Mouse (Mus musculus): Measurements from ENCODE around the gene Ankrd66.

Ankrd66 gene

DNA sequence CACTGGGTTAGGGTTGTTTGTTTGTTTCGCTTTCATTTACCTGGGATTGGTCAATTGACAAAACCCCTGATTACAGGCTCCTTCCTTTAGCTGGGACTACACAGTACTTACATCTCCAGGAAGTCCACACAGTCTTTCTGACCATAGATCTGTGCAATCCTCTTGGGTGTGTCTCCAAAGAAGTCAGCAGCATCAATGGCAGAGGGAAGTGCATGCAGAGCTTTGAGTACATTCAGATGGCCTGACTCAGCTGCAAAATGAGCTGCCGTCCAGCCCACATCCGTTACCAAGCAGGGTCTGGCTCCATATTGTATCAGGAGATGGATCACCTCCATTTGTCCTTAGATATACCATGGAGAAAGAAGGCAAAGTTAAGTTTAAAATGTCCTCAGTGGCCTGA lies 4.7 kb downstream of the Ankrd66 start:
- 86% methylated on average over 3 of the region's 3 CpGs for WGBS

DNA sequence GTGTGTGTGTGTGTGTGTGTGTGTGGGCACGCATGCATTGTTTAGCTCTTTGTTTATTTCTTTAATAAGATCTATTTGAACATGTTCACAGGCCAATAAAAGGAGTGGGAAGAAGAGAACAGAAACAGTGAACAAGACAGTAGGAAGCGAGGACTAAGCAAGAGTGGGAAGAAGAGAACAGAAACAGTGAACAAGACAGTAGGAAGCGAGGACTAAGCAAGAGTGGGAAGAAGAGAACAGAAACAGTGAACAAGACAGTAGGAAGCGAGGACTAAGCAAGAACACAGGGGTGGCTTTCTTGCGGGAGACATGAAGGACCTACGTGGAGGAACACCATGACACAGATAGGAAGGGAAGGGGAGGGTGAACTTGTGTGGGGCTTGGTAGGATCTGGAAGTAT lies 6.6 kb downstream of the Ankrd66 start:
- WGBS: 61% methylated on average over 6 of the region's 6 CpGs

DNA sequence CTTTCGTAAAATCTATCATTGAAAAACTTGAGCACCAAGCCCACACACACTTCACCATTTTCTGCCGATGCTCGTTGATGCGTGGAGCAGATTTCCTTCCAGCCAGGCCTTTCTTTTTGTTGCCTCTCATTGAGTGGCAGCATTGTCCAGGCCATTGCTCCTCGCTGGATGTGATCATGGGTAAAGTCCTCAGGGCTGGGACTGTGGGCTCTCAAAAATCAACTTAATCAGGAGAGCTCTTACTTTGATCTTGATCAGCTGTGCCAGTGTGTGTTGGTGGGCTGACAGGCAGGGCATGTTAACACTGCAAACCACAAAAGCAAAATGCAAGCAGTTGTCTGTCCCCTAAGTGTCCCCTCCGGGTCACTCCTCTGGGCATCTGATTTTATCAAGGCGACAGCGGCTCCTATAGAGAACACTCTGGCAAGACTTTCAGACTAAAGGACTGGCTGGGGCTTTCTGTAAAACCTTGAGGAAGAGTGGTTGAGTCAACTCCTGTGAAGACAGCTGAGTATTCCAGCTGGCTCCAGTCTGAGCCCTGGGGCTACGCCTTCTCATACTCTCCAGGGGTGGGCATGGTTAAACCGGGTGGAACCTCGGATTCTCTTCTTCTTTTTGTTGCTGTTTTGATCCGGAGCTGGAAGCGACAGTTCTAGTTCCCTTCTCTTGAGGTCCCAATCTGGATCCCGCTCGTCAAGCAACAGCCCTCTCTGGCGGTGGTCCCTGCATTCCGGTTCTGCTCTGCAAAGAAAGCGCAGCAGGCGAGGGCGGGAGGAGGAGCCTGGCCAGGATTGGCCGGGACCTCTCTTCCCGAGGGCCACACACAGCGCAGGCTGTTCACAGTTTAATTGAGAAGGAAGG lies 8.8 kb downstream of the Ankrd66 start:
- WGBS: 20% methylated on average over 23 of the region's 23 CpGs

DNA sequence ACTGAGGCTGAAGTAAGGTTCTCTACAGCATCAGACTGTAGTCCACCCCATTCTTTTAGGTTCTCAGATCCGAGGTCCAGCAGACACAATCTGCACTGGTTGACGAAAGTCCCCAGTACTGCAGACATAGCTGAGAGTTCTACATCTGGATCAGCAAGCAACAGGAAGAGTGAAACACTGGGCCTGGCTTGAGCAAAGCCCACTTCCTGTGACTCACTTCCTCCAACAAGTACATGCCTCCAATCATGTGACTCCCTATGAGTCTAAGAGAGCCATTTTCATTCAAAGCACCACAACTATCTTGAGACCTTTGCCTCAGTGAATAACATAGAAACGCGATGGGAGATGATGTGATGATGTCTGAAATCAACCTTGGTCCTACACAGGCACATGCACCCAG lies 12.2 kb downstream of the Ankrd66 start:
- WGBS: 95% methylated on average over 4 of the region's 4 CpGs

DNA sequence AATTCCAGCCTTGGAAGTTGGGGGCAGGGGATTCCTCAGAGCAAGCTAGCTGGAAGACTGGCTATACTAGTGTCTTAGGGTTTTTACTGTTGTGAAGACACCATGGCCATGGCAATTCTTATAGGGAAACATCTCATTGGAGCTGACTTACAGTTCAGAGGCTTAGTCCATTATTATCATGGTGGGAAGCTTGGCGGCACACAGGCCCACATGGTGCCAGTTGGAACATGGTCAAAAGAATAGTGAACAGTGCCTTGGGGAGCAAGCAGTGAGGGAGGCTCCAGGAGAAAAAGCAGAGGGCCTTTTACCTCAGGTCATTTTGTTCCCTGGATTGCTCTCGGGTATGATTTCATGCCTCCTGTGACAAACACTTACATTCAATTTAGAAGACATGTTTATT lies 12.9 kb downstream of the Ankrd66 start:
- WGBS: 73% methylated on average over 2 of the region's 2 CpGs

DNA sequence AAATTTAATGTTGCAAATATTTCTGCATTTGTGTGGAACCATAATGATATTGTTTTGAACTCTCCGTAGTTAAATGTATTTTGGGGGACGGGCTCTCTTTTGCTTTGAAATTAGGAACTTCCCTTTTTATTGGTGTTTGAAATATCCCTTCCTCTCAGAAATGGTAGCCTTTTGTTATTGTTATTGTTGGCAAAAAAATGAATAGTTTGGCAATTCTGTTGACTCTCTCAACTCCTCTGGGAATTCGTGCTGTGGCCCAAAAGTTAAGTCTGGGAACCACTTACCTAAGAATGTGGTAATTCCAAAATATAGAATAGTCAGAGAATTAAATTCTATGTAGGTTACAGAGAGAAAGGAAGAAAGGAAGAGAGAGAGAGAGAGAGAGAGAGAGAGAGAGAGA lies 23.3 kb downstream of the Ankrd66 start:
- WGBS: 77% methylated on average over 3 of the region's 3 CpGs

DNA sequence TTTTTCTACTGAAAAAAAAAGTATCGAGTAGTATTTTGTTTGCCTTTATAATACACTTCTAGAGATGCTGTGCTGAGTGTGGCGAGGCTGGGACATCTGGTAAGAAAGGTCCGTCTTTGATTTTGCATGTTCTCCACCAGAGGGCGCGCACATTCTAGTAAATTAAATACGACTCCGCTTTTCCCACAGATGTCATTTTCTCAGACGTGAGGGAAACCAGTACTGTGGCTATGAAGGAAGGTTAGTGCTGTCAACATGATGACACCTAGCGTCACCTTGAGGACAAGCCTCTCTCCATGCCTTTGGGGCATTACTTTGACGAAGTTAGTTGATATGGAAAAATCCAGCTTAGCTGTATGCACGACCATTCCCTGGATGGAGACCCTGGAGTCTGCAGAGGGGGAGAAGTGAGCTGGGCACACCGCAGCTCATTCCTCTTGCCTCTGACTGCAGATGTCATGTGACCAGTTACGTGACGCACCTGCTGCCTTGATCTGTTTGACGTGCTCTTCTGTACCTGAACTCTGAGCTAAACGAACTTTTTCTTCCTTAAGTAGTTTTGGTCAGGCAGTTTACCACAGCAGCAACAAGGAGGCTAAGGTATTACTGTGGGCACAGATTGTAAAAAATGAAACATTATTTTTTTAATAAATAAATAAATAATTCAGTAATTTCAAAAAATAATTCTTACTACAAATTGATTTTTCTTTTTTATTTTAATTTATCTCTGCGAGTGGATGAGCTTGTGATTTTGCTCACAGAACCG lies 24.6 kb downstream of the Ankrd66 start:
- WGBS: 26% methylated on average over 18 of the region's 18 CpGs

DNA sequence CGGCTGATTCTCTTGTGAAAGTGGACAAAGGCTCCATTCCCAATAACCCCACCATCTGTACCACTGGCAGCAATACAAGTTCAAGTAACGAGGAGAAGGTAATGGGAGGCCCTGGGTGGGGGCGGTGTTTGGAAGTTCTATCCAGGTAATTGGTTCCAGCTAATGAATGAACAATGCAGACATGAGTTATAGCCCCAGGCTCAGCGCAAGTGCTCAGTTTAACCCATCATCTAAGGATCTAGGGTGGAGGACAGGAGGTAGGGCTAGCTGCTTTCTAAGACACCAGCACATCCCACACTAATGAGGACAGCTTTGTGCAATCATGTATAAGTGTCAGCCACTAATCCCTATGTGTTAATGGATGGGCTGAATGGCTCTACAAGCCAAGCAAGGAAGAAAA lies 32.7 kb downstream of the Ankrd66 start:
- WGBS: 68% methylated on average over 4 of the region's 4 CpGs

DNA sequence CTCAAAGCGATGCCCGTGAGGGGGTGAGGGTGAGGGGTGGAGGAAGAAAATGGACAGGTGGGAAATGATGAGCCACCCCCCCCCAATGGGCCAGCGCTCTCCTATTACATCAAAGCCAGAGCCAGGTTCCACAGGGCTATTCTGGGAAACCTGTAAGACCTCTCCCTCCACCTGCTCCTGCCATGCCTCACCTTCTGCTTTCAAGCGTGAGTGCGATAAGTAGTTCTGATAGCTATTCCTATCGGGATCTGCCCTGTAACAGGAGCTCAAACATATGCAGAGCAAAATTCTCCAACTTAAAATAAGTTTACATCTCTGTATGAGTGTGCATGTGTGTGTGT lies 38.9 kb downstream of the Ankrd66 start:
- 82% methylated on average over 6 of the region's 6 CpGs for WGBS

DNA sequence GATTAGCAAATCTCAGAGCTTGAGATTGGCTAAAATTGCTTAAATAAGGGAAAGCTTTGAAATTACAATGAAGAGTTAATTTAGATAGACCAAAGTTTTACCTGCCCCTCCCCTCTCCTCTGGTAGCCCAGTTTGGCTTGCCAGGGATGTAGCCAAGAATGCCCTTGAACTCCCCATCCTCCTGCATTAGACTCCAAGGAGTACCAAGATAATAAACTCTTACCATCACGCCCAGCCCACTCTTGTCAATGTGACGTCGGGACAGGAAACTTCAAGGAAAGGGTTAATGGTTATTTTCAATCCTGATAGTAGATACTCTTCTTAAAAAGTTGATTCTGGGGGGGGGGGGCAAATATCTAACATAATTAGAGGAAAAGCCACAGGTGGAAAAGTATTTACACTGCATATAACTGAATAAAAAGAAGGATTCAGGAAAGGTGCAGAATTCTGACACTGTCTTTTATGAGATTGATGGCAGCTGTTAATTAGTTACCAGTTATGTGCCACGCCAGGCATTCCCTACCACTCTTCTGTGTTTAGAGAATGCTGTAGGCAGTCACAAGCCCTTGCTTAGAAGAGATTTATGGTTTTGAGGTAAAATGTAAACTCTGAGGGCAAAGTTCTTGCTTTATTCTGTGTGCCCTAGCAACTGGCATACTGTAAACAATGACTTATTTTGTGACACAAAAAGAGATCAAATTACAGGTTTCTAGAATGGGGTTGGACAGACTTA lies 39.4 kb downstream of the Ankrd66 start:
- 79% methylated on average over 4 of the region's 4 CpGs for WGBS

DNA sequence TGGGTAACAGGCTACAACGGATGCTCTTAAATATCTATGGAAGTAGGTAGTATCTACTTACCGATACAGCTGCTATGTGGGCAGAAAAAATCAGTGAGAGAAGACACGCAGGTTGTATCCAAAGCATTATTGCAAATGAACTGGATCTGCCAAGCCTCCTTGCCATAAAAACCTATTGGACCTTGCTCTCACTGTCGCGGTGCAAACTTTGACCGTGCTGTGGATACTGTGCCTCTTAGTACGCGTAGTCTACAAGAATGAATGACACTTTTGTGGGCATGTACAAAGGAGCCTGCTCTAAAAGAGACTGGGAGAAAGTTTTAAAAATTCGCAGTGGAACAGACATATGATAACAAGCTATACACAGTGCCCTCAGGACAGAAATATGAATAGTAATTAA lies 40.8 kb downstream of the Ankrd66 start, which contains the start of gene Mep1a:
TSS of gene Mep1a (minus strand) at position 221 of the 400 bp plus-strand sequence.
- 84% methylated on average over 9 of the region's 9 CpGs for WGBS

DNA sequence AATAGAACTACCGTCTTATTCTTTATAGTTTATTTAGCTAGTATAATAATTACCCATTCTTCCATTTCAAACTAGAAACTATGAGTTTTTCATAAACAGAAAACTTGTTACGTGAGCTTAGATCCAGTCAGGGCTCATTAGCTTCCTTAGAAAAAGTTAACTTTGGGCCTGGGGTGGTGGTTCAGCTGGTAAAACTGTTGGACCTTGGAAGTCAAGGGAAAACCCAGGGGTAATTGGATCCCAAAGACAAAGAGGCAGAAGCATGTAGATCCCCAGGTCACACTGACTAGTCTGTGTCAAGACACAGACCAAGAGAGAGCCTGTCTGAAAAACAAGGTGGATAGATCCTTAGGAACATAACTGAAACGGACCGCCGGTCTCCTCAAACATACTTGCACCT lies 41.8 kb downstream of the Ankrd66 start:
- WGBS: 96% methylated on average over 5 of the region's 5 CpGs

DNA sequence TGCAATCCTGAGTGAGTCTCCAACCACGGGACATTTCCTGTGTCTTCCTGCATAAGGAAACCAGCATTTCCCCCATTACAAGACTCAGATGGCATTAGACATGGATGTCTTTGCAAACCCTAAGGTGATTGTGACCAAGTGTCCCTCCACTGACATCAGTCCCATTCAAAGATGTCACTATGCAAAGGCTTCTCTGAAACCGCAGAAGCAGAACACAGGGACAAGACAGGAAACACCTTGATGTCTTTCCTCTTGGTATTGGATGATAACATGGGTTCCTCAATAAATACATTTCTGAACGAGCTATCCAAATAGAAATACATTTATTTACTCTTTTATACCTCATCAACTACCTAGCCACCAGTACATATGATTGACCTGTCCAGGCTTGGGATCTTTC lies 42.2 kb downstream of the Ankrd66 start:
- WGBS: 71% methylated on average over 3 of the region's 3 CpGs

DNA sequence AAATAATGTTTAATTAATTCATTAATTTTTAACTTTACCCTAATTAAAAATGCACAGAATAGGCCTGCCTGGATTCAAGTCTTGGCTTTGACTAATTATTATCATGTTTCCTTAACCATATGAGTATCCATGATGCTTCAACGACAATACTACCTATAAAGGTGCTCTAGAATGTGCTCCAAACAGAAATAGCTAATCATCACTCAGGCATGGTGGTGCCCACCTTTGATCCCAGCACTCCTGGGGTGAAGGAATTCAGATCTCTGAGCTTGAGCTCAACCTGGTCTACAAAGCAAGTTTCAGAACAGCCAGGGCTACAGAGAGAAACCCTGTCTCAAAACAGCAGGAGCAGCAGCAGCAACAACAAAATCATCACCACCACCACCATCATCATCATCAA lies 42.9 kb downstream of the Ankrd66 start:
- 81% methylated on average over 1 of the region's 1 CpGs for WGBS

DNA sequence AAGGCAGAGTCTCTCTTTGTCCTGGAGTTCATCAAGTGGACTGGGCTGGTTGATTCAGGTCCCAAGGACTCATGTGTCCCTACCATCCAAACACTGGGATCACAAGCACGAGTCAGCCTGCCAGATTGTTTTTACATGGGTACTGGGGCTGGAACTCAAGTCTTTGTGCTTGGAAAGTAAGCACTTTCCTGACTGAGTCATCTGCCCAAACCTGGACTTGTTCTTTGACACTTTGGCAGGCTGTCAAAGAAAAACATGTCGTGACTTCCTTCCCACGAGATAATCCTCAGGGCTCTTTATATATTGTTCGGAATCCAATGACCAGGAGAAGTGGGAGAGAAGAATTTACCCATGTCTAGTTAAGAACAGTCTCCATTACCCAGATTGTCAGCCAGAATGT lies 45.9 kb downstream of the Ankrd66 start:
- WGBS: 53% methylated on average over 4 of the region's 4 CpGs

DNA sequence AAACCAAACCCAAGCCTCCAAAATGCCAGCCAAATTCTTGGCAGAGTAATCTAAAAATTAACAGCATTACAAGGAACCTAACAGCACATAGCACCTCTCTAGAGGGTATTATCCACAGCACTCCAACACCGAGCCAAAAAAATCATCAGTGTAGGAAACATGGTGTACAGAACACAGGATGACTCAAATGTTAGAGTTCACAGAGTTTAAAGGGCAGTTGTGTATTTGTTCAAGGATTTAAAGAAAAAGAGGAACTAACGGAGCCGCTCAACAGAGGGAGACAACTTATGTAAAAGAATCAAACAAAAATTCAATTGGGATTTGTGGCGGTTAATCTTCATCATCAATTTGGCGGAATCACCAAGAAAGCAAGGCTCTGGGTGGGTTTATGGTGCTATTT lies 47.9 kb downstream of the Ankrd66 start:
- 89% methylated on average over 5 of the region's 5 CpGs for WGBS

DNA sequence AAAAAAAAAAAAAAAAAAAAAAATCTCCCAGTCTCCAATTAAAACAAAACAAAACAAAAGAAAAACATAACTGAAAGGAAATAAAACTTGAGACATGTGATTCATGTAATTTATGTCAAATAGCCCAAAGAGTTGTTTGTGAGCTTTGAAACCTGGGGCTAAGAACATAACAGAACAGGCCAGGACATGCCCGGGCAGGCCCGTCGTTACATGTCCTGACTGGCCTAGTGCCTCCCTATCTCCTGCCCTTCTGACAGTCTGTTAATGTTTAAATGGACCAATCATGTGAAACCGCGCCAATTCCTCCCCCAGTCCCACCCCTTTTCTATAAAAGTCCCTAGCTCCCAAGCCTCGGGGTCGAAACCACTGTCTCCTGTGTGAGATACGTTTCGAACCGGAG lies 53.1 kb downstream of the Ankrd66 start:
- 97% methylated on average over 10 of the region's 10 CpGs for WGBS

DNA sequence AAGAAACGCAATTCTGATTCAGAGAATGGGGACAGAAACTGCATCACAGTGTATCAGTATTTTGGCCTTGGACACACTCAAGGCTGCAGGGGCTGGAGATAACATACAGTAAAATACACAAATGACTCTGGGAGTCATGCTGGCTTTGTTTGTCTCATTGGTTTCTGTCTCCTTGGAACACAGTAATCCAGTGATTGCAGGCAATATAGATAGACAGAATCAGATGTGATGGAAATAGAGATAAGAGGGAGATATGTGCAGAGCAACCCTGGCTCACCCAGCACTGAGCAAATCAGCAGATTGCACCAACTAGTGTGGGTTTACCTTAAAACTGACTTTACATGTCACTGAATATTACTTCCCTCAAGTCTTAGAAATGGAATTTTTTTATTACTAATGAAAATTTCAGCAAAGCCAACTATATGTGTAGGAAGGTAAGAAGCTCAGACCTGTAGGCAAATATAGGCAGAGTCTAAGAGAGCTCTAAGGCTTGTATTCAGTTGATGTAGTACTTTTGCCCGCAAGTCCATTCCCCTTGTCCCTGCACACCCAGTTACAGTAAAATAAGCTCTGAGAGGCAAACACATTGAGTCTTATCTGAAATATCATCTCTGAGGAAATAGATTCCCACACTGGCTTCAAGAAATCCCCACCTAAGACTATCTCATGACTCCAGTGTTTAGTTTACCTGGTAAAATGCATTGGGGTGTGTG lies 54.8 kb downstream of the Ankrd66 start:
- WGBS: 92% methylated on average over 2 of the region's 2 CpGs

DNA sequence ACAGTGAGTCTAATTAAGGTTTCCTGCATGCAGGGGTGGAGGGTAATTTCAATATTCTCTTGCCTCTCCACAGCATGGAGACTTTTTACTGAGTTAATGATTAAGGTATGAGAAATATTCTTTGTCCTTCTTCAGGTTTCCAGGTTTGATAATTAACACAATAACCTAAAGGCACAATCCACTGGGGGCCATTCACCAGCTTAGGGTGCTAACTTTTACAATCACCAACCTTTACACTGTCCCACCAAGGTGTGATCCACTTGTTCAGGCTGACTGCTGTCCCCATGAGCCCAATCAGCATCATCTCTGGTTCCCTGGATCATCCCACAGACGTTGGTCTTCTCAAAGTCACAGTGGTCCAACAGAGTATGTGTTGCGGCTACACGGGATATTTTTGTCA lies 57.5 kb downstream of the Ankrd66 start:
- WGBS: 92% methylated on average over 3 of the region's 3 CpGs

Data from cerebral cortex, adult 2 months (tissue).